ENCODE assay signal across 28 mouse cellular contexts in the genomic region with DNA sequence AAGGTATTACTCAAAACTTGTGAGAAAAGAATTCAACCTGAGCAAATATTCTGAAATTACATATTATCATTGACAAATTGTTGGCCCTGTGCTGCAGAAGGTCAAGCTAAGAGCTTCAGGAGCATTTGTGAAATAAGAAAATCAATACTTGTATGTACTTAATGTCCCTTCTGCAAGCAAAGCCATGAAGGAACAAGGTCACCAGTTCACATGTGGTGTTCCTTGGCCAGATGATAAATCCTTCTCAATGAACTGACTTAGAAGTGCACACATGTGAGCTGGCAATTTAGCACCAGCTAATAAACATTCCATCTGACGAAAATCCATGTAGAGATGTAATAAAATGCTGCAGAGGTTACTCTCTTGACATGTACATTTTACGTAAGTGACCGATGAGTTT.
"Had no signal": no experiment of that assay in that cellular context is flagged by ENCODE, and none has a peak within 500 bp of the region (broad histone marks: within the 10 kb centered on the region; RNA-seq: fewer than 3 reads in every experiment).

No protein-coding gene starts in this region.

- H3K9me3 ChIP-seq: heart, embryonic 13.5 days; heart, embryonic 15.5 days; hindbrain, embryonic 13.5 days; hindbrain, embryonic 15.5 days; intestine, embryonic 15.5 days; kidney, embryonic 15.5 days; limb, embryonic 13.5 days; limb, embryonic 15.5 days had no signal

- DNase-seq: gastrocnemius, postnatal 14 days; gastrocnemius, postnatal 36 days; heart, adult 11 months; heart, adult 2 months; heart, postnatal 14 days; heart, postnatal 36 days; kidney, adult 11 months; kidney, adult 2 months; kidney, adult 9 months; kidney, postnatal 14 days; kidney, postnatal 36 days; layer of hippocampus, adult 9-11 months; layer of hippocampus, postnatal 36 days; left cerebral cortex, postnatal 4 days had no signal

- H3K4me1 ChIP-seq: heart, embryonic 13.5 days; heart, embryonic 15.5 days; hindbrain, embryonic 13.5 days; hindbrain, embryonic 15.5 days; intestine, embryonic 15.5 days; kidney, embryonic 15.5 days; limb, embryonic 13.5 days; limb, embryonic 15.5 days had no signal

- H3K27ac ChIP-seq: heart, adult 2 months; heart, embryonic 13.5 days; heart, embryonic 15.5 days; hindbrain, embryonic 13.5 days; hindbrain, embryonic 15.5 days; hindbrain, postnatal 0 days; intestine, embryonic 15.5 days; kidney, embryonic 15.5 days; kidney, postnatal 0 days; limb, embryonic 13.5 days; limb, embryonic 15.5 days; liver, embryonic 14.5 days had no signal

- H3K9ac ChIP-seq: heart, embryonic 13.5 days; heart, embryonic 15.5 days; hindbrain, embryonic 13.5 days; hindbrain, embryonic 15.5 days; intestine, embryonic 15.5 days; kidney, embryonic 15.5 days; limb, embryonic 13.5 days; limb, embryonic 15.5 days; liver, embryonic 14.5 days had no signal

- H3K27me3 ChIP-seq: heart, embryonic 13.5 days; heart, embryonic 15.5 days; hindbrain, embryonic 13.5 days; hindbrain, embryonic 15.5 days; intestine, embryonic 15.5 days; kidney, embryonic 15.5 days; limb, embryonic 13.5 days; limb, embryonic 15.5 days had no signal

- H3K36me3 ChIP-seq: heart, embryonic 13.5 days; heart, embryonic 15.5 days; hindbrain, embryonic 13.5 days; hindbrain, embryonic 15.5 days; intestine, embryonic 15.5 days; kidney, embryonic 15.5 days; limb, embryonic 13.5 days; limb, embryonic 15.5 days had no signal

- ATAC-seq: hindbrain, postnatal 0 days; inflammation-experienced regulatory T-cells, adult 6 months; intestine, embryonic 15.5 days had no signal

- H3K4me2 ChIP-seq: heart, embryonic 11.5 days; heart, embryonic 13.5 days; heart, embryonic 15.5 days; hindbrain, embryonic 13.5 days; hindbrain, embryonic 15.5 days; intestine, embryonic 15.5 days; kidney, embryonic 15.5 days; limb, embryonic 13.5 days; limb, embryonic 15.5 days; liver, embryonic 11.5 days had no signal

- H3K4me3 ChIP-seq: heart, adult 2 months; heart, embryonic 13.5 days; heart, embryonic 15.5 days; hindbrain, embryonic 13.5 days; hindbrain, embryonic 15.5 days; intestine, embryonic 15.5 days; kidney, embryonic 15.5 days; limb, embryonic 13.5 days; limb, embryonic 15.5 days had no signal
